Mouse (Mus musculus): ENCODE results near the gene Urgcp.

Urgcp gene

DNA sequence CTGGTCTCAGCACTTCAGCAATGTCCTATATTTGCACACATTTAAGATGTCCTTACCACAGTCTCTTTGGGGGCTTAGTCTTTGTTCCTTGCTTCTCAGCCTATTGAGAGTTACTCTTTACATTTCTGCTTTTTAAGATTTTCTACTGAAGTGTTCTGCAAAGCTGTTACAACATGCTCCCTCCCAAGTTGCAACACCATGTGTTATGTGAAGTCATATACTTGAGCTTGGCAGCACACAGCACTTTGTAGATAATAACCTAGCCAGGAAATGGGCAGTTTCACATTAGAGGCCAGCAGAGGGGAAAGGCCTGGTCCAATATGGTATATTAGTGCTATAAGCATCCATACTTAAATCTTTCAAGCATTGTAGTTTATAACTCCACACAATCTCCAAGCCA lies 23.6 kb upstream of the Urgcp start:
- DNase-seq (ENCODE audit: low spot score): no peak

DNA sequence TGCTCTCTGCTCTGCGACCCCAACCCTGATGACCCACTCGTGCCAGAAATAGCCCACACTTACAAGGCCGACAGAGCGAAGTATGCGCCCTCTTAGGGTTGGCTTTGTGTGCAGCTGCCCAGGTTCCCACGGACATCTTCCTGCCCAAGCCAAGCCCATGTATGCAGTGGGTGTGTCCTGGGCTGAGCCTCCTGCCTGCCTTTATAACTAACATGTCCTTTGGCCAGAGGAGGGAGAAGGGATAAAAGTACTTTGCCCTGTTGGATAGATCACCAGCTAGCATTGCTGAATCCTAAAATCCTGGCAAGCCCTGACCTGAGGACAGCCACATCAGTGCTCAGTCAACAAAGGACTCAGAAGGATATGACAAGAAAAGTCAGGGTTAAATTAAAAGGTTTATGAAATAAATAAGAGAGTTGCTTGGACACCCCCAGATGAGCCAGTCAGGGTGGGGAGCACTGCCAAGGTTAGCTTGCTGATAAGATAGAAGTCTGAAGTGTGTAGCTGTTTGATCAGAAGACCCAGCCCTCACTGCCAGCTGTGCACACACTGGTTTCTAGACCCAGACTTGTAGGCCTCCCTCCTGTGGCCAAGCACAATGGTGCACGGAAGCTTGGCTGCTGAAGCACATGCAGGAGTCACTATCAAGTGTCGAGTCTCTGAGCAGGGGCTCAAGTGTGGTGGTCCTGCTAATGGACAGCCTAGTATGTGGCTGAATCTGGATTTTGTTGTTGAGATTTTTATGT lies 20.2 kb upstream of the Urgcp start:
- peak; percentile 54 for DNase-seq (ENCODE audit: low spot score)

DNA sequence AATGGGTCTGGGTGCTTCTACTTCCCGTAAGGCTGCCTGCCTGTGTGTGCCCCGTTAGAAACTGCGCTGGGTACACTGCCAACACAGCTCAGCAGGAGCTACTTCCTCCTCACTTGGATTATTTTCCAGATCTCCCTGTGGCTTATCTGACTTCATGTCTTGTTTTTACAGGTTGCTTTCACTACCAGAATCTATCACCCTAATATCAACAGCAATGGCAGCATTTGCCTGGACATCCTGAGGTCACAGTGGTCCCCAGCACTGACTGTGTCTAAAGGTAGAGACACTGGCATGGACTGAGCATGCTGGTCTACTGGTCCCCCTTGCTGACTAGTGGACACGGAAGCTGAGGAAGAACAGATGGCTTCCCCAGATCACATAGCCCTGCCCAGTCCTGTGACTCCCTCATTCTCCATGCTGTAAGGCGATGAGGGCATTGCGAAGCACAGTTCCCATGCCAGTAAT lies 17.9 kb upstream of the Urgcp start:
- no peak for DNase-seq (ENCODE audit: low spot score)

DNA sequence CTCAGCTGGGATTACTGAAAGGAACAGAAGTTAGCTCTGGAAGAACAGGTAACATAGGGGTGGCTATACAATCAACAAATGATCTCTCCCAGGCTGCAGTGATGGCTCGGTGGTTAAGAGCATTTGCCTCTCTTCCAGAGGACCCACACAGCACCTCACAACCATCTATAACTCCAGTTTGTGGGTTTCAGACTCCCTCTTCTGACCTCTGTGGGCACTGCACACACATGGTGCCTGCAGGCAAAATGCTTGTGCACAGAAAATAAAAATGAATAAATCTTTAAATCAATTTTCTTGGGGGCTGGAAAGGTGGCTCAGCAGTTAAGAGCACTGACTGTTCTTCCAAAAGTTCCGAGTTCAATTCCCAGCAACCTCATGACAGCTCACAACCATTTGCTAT lies 16.3 kb upstream of the Urgcp start:
- DNase-seq (ENCODE audit: low spot score): no peak

DNA sequence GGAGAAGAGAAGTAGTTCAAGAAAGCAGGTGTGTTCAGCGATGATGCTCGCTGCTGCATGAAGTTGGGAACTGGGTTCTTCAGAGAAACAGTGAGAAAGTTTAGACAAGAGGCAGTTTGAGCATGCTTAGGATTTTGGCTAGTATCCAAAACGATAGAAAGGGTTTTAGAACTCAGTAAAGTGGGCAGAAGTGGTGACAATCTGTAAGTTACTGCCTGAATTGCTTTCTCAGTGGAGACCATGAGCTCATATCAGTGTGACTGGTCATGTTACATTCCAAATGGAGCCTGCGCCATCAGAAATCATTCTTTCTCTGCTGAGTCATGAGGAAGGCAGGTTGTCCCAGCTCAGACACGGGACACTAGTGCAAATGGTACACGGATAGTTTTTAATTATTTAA lies 3.8 kb upstream of the Urgcp start:
- DNase-seq (ENCODE audit: low spot score): no peak

DNA sequence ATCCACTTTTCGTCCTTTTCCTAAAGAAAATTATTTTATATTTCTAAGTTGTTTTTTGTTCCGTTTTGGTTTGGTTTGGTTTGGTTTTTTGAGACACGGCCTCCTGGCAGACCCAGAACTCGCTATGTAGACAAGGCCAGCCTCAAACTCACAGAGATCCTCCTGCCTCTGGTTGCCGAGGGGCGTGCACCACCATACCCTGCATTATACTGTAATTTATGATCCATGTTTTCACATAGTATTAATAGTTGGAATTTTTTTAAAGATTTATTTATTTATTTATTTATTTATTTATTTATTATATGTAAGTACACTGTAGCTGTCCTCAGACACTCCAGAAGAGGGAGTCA lies 432 bp upstream of the Urgcp start:
- no peak for DNase-seq (ENCODE audit: low spot score)

DNA sequence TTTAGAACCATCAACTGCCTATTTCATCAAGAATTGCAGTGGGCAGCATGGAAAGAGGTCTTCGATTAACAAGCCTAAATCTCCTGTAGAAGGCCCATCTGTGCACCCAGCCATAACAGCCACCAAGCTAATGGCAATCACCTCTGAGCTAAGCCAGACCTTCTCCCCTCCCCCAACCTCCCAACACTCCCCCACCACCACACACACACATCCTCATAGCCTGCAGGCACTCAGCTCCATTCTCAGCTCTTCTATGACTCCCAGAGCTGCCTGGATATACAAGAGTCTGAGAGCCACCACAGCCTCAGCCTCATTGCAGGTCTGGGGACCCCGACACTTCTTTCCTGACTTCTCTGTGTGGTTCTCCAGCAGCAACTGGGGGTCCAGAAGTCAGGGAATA lies 8.4 kb downstream of the Urgcp start:
- DNase-seq (ENCODE audit: low spot score): no peak

DNA sequence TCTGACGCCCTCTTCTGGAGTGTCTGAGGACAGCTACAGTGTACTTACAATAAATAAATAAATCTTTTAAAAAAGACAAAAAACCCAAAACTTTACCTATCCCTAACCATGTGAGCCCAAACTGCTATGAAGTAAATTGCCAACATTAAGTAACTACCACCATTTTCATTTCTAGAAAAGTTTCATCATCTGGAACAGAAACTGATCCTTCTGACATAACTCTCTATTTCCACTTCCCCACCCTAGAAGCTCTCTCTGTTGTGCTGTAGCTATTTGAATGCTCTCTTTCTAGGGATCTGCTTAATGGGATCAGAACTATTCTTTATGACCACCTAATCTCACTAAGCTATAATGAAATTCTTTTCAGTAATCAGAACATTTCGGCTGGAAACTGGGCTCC lies 17.2 kb downstream of the Urgcp start:
- DNase-seq (ENCODE audit: low spot score): no peak

DNA sequence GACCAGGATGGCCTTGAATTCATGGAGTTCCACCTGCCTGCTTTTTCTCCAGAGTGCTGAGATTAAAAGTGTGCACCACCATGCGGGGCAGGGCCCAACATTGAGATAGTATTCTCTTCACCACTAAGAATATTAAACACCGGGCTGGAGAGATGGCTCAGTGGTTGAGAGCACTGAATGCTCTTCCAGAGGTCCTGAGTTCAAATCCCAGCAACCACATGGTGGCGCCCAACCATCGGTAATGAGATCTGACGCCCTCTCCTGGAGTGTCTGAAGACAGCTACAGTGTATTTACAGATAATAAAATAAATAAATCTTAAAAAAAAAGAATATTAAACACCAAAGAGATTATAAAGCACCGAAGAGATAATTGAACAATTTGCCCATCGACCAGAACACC lies 20.1 kb downstream of the Urgcp start:
- DNase-seq (ENCODE audit: low spot score): no peak

DNA sequence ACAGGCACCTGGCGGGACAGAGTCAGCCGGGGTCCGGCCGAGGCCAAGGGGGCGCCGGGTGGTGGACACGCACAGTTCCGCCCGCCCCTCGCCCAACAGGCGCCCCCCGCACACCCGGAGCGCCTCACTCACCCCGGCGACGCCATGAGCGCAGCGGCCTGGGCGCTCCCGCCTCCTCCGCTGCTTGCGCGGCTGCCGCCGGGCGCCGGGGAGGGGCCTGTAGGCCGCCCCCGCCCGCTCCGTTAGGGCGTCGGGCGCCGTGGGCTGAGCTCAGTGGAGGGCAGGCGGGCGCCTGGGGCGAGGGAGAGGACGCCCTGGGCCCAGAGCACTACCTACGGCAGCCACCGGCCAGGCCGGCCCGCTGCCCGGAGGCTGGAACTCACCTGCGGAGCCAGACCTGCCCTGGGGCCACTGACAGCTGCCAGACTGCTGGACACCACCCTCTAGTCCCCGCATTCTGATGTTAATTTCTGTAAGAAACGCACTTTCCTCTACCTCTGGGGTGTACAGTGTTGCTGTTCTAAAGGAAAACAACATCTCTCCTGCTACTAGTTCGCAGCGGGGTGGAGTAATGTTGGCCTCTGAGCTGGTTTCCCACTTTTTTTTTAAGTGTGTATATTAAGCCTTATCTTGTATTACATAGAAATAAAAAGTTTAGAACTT lies 21.1 kb downstream of the Urgcp start:
- peak; percentile 75 for DNase-seq (ENCODE audit: low spot score)

DNA sequence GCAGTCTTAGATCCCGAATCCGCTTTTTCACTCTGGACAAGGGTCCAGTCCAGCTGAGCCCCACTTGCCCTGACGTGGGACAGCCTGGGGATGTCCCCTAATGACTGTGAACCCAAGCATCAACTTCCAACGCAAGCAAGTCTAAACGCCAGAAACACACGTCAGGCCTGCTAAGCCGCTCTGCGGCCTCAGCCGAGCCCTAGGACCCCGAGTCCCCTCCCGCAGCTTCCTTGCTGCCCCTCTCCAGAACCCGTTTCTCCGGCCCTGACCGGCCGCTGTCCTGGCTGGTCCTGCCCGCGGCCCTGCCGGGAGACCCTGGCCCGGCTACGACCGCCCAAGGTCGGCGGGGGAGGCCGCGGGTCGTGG lies 21.6 kb downstream of the Urgcp start:
- no peak for DNase-seq (ENCODE audit: low spot score)

DNA sequence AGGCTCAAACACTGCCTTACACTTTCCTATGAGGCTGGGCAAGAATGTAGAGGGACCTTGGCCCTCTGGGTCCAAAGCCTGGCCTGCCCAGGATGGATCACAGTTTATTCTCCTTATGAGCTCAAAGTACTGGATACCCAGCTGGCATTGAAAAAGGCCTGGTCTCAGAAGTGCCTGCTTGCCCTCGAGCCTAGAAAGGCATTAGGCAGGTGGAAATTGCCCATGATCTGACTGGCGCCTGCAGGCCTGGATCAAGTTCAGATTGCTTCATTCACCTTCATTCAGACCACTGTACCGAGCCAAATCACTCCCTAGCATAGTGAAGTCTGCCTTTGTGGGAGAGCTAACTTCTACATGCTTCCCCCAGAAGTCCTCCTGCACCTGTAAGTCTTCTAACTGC lies 22.3 kb downstream of the Urgcp start:
- no peak for DNase-seq (ENCODE audit: low spot score)

DNA sequence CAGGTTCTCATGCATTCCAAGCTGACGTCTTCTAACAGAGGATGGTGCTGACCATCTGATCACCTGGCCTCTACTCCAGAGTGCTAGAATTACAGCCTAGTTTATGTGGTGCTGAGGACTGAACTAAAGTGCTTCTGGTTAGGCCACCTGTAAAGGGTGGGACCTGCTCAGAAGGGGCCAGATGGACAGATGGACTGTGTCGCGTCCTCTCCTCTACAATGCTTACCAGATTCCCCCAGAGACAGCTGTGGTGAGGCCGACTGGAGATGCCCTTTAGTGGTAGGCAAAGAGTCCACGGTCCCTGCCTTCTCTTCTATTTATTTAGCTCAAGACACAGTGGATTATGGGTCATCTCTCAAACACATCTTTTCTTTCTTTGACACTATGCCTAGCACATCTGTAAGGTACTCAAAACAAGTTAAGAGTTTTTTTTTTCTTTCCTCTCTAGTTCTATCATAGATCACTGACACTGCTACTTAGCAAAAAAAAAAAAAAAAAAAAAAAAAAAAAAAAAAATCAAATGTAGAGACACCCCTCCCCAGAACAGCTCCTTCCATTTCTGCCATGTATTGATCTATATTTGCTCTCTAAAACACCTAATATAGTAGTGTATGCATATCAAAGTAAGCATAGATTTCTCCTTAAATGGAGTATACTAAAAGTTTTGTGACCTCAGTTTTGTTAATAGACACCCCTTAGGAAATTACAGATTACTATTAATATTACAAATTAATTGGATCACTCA lies 23.1 kb downstream of the Urgcp start:
- DNase-seq (ENCODE audit: low spot score): no peak

DNA sequence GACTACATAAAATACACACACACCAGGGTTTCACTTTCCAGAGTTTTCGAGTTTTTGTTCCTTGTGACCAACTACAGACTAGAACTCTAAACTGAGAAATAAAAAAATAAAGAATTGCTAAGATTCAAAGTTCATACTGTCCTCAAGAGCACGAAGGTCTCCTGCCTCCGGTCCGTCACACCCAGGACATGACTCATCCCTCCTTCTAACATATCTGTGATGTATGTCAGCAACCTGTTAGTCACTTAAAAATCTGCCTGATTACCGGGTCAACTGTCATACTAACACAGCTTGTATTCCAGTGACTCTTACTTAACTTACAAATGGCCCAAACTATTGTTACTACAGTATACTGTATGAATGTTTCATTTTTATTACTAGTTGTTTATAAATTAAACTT lies 25.0 kb downstream of the Urgcp start:
- no peak for DNase-seq (ENCODE audit: low spot score)

DNA sequence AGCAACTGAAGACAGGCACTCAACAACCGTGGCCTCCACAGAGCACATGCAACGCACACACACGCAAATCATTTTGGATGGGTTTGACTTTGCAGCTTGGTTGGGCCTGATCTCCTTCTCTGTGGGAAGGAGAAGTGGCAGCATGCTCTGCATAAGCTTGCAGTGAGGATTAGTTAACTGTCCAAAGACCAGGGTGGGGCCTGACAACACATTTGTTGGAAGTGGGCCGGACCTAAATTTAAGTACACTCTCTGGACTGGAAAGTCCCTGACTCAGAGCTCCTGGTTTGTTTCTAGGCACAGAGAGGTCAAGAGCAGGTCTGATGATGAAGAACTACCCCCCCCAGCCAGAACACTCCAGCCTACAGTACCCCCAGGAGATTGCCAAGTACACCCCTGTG lies 27.9 kb downstream of the Urgcp start:
- DNase-seq (ENCODE audit: low spot score): no peak

DNA sequence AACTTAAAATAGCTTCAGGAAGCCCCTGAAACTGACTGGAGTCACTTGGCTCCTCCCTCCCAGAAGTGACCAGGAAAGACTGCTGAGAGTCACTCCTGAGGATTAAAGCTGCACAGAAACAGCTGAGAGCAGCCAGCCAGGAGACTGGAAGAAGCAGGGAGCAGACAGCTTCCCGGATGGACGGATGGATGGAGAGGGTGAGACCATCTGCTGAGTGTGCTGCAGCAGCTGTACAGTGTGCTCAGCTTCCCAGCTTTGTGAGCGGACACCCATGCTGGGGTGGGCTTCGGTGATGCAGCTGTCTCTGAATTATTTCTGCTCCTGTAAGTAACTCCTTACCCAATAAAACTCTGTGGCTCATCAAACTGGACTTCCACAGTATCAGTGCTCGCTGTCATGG lies 29.8 kb downstream of the Urgcp start:
- no peak for DNase-seq (ENCODE audit: low spot score)

DNA sequence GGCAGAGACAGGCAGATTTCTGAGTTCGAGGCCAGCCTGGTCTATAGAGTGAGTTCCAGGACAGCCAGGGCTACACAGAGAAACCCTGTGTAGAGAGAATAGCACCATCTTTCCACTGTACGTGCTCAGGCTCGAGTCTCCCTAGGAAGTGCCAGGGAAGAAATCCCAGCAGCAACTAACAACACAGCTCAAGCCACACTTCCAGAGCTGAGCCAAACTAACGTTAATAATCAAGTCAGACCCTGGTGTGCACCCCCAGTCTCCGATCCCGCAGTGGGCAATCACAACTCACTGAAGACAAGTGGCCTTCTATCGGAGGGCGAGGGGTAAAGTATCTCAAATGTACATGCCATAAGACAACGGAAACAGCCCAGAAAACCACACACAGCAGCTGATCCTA lies 32.6 kb downstream of the Urgcp start:
- no peak for DNase-seq (ENCODE audit: low spot score)

DNA sequence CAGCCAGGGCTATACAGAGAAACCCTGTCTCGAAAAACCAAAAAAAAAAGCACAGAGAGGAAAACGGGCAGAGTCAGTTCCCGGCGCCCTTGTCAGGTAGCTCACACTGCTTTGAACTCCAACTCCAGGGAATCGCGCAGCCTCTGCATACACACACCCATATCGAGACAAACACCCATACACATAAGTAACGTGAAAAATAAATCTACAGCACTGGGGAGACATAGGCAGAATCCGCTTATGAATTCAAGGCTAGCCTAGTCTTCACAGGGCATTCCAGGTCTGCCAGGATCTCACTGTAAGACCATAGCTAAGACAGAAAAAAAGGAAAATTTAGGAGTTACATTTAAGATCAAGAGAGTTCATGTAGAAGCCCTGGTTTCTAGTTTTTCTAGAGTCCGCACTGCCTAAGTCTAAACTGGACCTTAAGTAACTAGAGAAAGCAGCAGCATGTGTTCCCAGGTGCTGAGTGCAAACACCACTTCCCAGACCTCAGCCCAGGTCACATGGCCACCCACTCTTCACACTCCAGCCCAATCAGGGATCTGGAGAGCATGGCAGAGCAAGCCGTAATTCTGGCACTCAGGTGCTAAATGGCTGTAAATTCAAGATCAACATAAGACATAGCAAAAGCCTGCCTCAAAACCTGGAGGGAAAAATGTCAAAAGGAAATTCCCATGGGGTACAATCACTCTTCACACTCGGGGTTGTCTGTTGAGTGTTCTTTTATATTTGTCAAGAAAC lies 43.4 kb downstream of the Urgcp start:
- DNase-seq (ENCODE audit: low spot score): no peak

DNA sequence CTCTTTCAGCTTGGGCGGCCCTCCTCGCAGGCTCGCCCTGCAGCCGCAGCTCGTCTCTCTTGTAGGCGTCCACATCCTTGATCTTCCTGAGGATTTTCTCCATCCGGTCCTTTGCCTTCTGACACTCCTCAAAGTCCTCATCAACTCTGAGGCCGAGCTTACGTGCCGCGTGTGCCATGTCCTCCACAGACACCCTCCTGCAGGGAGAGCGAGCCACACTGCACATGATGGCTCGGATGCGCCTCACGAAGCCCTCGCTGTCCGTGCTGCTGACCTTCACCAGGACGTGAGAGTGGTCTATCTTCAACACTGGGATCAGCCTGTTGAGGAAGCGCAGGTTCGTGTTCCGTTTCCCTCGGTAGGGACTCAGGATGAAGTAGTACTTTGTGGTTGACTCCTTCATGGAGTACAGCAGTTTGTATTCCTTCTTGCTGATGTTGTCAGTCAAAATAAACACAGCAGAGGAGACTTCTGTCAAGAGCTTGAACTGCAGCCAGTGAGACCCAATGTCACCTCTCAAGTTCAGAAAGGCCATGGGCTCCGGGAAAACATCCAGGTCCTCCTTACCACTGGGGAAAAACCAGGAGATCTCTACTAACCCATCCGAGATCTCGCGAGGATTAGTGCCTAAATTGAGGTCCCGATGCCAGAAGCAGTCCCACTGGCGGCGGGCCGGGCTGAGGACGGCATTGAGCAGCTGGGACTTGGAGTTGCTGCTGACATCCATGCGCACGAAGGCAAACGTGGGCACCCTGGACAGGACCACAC lies 45.1 kb downstream of the Urgcp start:
- no peak for DNase-seq (ENCODE audit: low spot score)

DNA sequence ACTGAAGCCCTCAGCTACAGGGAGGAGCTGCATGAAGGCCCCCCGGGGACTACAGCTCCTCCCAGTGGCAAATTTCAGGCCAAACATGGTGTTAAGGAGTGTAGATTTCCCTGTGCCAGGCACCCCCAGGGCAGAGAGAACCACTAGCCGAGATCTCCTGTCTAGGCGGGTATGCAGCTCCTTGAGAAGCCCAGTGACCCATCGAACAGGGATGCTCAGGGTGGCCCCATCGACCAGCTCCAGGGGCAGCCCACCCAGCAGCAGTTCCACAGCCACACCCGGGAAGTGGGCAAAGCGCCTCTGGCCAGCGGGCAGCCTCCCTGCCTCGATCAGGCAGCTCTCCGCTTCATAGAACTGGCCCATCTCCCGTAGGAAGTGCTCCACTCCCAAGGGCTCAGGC lies 45.9 kb downstream of the Urgcp start:
- DNase-seq (ENCODE audit: low spot score): no peak

DNA sequence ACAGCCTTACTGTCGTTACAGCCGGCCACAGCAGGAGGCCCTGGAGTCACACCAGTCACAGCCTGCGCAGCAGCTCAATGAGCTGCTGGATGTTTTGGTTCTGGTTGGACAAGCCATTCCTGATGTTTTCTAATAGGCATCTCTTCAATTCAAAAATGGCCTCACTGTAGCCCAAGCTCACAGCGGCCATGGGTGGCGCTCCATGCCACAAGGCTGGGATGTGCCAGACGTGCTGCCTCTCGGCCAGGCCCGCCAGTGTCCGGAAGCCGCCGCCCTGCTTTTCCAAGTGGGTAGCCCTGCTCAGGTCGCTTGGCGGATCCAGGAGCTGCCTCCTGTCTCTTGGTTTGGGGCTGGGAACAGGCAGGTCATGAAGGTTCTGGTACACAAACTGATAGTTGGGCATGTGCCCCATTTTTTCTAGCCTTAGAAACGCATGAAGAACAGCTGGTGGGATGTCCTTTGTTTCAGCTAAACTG lies 46.5 kb downstream of the Urgcp start, which contains the start of gene Mrps24:
Gene Mrps24 (minus strand): TSS at position 51 of the 476 bp plus-strand sequence.
- no peak for DNase-seq (ENCODE audit: low spot score)

DNA sequence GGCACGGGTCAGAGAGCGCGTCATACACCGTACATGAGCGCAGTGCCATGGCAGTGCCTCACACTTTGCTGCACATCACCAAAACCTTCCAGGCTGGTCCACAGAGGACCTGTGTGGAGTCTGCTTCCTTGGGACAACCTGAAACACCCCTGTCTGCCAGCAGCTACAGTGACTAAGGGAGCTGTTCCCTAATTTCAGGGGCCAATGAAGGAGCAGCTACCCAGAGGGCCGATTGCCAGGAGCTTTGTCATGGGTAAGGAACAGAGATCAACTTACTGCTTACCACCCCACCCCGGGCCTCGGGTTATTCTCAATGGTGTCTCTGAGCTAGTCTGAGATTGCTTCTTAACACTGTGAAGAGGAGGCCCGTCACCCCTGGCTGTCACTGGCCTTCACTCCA lies 47.0 kb downstream of the Urgcp start:
- DNase-seq (ENCODE audit: low spot score): no peak

Measured in c-Kit-positive CD71-positive TER-119-positive erythroid progenitor cells, embryonic 14.5 days (primary cell).